Mouse (Mus musculus) erythroblast, embryonic 14.5 days (primary cell): ENCODE results near the gene Ankrd34a.

Experiments used
- GATA1 ChIP-seq: IDR thresholded peaks from 2 replicates; pipeline ENCODE4 v1.6.1; 2012; ENCODE audit warnings: low read length, inconsistent platforms, mixed read lengths
- TAL1 ChIP-seq: IDR thresholded peaks from 3 replicates; pipeline ENCODE4 v1.6.1; 2012; ENCODE audit warnings: low read length, inconsistent platforms, mixed read lengths

- TF ChIP-seq GATA1 (no peak), TAL1 (no peak)
These were observed 10.2 kb downstream of the Ankrd34a start for GRCm38 (mm10) chr3:96606618-96607017.
